Mouse (Mus musculus) bone marrow macrophage, adult 2 months (primary cell): ENCODE data around the gene Pmepa1.

Experiments
- CTCF ChIP-seq: IDR thresholded peaks from 2 replicates; pipeline ENCODE4 v1.5.1; 2012; ENCODE audit warnings: low read depth, mild to moderate bottlenecking, low read length, moderate library complexity
- POLR2A ChIP-seq: IDR thresholded peaks from 2 replicates; pipeline ENCODE4 v1.6.1; 2012; ENCODE audit warnings: mild to moderate bottlenecking, low read depth, low read length, borderline replicate concordance

DNA sequence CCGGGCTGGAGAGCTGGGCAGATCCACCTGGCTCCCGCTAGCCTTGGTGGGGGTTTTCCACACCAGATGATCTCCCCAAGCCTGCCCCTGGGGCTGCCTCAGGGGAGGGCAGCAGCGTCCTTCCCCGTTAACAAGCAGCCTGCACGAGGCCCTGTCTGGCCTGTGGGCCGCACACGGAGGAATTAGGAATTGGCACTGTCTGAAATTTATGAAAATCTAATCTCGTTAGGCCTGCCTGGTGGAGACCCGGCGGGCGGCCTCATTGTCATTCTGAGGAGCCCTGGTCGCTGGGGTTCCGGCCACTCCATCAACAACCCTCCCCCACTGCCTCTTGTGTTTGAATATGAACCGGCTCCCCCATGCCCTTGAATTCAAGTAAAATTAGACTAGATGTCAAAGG lies 37.8 kb downstream of the Pmepa1 start:
- no peak for TF ChIP-seq CTCF
- TF ChIP-seq POLR2A = no peak
